Mouse (Mus musculus) heart, postnatal 36 days (tissue): ENCODE measurements around the gene Agtpbp1. TPM values are rescaled to one million over a fixed set of nuclear protein-coding genes. Genes with fewer than 3 reads are reported as not detected.
"Not testable (repeated sequence)": the region's sequence is repeated elsewhere in the genome, so short reads cannot be mapped to it uniquely, and the experiment has no call there.

ENCODE experiments used
- DNase-seq, 2 experiments: peaks; one replicate each; pipeline ENCODE4 v3.0.0; 2021 to 2022
- intact Hi-C: fragments of 180-260 bp; cut with DNase I; formaldehyde crosslinking; loops from one replicate; pipeline ENCODE4 v1.15.1; 2025
- total RNA-seq, 2 experiments: library from RNA; stranded (reverse); gene quantifications; 2 replicates each; pipeline ENCODE4 v1.2.3; 2021

Gene Agtpbp1
- total RNA-seq, 2 experiments from 2014 or later, result 171 to 184 TPM

DNA sequence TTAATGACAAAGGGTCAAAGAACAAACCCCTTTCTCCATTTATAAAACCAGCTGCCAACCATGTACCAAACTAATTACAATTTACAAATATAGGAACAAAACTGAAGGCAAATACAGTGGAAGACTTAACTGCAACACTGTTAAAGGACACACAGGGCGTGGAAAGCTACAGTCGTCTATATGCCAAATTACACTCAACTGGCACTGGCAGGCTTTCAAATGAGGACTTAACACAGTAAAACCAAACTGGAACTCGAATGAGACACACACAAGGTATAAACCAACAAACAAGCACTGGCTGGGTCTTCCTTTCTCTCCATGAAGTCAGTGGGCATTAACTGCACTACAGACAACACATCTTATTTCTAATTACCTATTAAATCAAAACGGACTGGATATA lies 94.3 kb downstream of the Agtpbp1 start:
- DNase-seq, result no peak
- intact Hi-C loops, result no loop called here

GRCm38 (mm10) chr13:59489143-59489542 lies 95.9 kb downstream of the Agtpbp1 start:
- no peak for DNase-seq
- intact Hi-C loops, result loop anchor here (5.0 kb wide), 1 partner anchor 852 kb away; no protein-coding TSS in a partner anchor

DNA sequence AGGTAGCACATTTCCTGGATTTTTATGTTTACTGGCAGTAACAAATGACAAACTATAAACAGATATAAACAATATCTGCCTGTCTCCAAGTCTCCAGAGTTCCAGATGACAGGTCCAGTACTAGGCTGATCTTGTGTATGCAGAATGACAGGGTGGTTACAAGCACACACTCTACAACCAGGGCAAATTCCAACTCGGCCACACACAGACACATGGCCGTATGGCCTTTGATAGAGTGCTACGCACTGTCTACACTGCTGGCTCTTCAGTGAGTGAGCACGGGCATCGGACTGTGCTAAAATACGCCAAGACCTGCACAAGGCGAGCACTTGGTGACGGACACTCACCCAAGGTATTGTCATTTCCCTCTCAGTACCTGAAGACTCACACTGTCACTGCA lies 97.7 kb downstream of the Agtpbp1 start:
- intact Hi-C loops, result loop anchor here (5.0 kb wide), 1 partner anchor 850 kb away; no protein-coding TSS in a partner anchor

DNA sequence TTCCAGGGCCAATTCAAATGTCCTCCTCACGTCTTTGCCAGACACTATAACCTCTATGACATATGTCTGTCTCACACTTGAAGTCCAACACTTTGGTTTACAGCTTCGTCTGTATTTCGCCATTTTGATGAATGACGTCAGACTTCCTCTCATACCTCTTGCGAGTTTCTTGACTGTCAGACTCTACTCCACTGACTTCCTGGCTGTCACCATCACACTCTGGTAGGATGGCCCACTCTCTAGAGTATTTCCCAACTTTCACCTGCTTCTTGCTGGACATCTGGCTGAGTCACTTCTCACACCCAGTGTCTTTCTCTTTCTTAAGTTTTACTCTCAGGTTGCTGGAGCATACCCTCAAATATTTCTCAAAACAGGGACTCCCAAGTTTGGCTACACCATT lies 98.8 kb downstream of the Agtpbp1 start:
- intact Hi-C loops, result loop anchor here (5.0 kb wide), 1 partner anchor 849 kb away; no protein-coding TSS in a partner anchor
- DNase-seq, result no peak

More for the DNA sequence above, 97.7 kb downstream of the Agtpbp1 start:
- no peak for DNase-seq

DNA sequence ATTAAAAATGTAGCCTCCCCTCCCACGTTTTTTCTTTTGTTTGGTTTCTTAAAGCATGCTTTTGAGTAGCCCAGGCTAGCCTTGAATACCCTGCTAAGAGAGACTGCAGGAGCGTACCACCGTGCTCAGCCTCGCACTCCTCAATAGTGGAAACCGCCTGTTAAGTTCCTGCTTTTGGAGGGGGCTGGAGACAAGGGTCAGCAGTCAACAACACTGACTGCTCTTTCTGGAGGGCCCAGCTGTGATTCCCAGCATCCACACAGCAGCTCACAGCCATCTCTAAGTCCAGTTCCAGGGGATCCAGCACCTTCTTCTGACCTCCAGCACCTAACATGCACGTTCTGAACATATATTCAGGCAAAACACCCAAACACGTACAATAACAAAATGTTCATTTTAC lies 99.6 kb downstream of the Agtpbp1 start:
- no peak for DNase-seq
- intact Hi-C loops, result loop anchor here (5.0 kb wide), 1 partner anchor 848 kb away; no protein-coding TSS in a partner anchor

- intact Hi-C loops, result no loop called here
- DNase-seq, result no peak
Observed at GRCm38 (mm10) chr13:59481484-59481855, 103.6 kb downstream of the Agtpbp1 start.

GRCm38 (mm10) chr13:59480599-59481483 lies 104.2 kb downstream of the Agtpbp1 start:
- no peak for DNase-seq
- intact Hi-C loops, result no loop called here

GRCm38 (mm10) chr13:59477928-59478327 lies 107.1 kb downstream of the Agtpbp1 start:
- intact Hi-C loops, DNase-seq: not testable (repeated sequence)

GRCm38 (mm10) chr13:59477451-59477850 lies 107.6 kb downstream of the Agtpbp1 start:
- intact Hi-C loops, result no loop called here
- no peak for DNase-seq

GRCm38 (mm10) chr13:59474973-59475372 lies 110.1 kb downstream of the Agtpbp1 start:
- intact Hi-C loops, result no loop called here
- no peak for DNase-seq

DNA sequence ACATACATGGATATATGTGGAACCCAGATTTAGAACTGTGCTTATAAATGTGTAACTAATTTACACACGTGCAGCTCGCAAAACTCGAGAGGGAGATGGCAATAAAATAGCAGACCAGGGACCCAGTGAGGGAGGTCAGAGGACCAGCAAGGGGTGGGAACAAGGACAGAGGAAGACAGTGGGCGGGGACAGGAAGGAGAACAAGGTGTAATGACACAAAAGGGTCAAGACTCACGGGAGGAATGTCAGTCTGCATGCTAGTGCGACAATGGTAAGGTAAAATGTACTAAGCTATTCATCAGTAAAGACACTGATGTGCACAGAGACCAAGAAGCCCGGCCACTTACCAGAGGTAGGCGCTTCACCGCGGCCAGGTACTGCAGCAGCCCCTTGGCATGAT lies 111.7 kb downstream of the Agtpbp1 start:
- intact Hi-C loops, result no loop called here
- no peak for DNase-seq

GRCm38 (mm10) chr13:59472222-59472621 lies 112.8 kb downstream of the Agtpbp1 start:
- DNase-seq, result no peak

GRCm38 (mm10) chr13:59469701-59470100 lies 115.3 kb downstream of the Agtpbp1 start:
- intact Hi-C loops, result no loop called here
- DNase-seq, result no peak

More at GRCm38 (mm10) chr13:59472222-59472621, 112.8 kb downstream of the Agtpbp1 start:
- intact Hi-C loops, result no loop called here

- DNase-seq, result no peak
- intact Hi-C loops, result no loop called here
Observed at GRCm38 (mm10) chr13:59468181-59468802, 116.7 kb downstream of the Agtpbp1 start.

DNA sequence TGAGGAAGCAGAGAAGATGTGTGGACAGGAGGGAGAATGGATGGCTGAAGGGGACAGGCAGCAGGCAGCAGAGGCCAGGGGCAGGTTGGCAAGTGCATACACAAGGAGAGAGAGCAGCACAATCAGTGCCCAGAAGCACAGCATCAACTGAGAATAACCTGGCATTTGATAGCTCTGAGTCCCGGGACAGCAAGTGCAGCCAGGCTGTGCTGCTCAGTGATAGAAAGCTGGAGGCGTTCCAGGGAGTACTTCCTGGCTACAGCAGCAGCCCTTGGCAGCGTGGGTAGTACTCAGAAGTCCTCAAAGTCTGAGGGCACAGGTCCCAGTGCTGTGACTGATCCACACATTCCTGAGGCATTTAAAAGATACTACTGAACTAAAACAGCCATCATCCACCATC lies 117.4 kb downstream of the Agtpbp1 start:
- intact Hi-C loops, result no loop called here
- DNase-seq, result peak; percentile 67 to 72

- intact Hi-C loops, result no loop called here
Observed at GRCm38 (mm10) chr13:59460958-59461357, 124.1 kb downstream of the Agtpbp1 start.

DNA sequence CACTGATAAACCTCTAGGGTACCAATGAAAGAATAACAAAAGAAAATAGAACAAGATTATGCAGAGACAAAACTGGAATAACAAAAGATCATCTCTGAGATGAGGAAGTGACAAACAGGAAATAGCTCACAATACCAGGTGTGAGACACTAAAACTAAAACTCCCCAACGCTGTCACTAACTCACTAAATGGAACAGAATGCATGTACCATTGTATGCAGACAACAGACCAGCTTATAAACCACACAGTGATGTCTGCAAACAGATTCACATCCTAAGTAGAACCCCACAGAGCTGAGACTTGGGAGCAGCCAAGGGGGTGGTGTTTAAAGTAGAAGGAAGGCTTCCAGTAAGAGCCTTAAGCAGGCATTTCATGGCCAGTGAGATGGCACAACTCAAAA lies 128.8 kb downstream of the Agtpbp1 start:
- intact Hi-C loops, result no loop called here
- no peak for DNase-seq

More at GRCm38 (mm10) chr13:59460958-59461357, 124.1 kb downstream of the Agtpbp1 start:
- DNase-seq, result no peak

DNA sequence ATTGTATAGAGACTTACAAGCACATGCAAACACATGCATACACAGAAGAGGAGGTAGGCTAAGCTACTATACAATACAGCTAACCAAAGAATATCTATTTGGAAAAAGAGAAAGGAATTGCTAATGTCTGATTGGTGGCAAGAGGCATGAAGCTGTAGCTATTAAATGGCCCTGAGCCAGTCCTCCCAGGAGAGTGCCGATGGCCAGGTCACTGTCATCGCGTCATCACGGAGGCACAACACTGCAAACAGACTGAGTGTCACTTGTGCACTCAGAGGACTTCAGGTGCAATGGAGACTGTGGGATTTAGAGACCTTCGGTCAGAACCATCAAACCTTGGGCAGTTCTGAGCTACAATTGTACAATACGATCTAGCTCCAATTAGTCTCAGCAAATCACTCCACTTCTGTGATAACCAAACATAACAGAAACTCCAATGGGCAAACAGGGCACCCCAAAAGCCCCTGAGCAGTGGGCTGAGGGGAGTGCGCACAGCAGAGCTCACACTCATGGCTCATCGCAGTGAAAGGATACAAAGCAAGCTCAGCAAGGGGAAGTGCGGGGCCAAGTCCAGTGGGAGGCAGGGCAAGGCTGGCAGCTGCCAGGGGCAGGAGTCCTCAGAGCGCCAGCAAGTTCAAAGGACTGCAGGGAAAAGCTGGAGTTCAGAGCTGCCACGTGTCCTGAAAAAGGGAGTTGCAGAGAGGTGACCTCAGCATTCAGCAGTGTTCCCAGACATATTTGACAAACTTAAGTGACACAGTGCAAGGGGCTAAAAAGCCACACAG lies 130.8 kb downstream of the Agtpbp1 start:
- intact Hi-C loops, result no loop called here
- DNase-seq, result peak in 1 of 2 experiments; percentile 18

GRCm38 (mm10) chr13:59453582-59453981 lies 131.4 kb downstream of the Agtpbp1 start:
- intact Hi-C loops, result no loop called here
- no peak for DNase-seq

DNA sequence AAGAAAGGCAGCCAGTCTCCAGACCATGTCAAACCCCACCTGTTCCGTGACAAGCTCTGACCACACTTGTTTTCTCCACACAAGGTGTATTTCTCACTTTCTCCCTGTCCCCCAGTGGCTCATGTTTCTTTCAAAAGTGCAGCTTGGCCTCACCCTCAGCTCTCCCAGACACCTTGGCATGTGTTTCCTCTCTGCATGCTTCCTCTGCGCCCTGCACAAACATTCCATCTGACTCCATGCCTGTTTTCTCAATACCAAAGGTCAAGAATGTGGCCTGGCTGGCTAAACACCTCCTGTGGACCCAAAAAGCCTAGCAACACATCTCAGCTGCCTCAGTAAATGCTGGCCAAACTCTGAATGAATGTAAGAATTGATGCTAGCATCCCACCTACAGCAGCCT lies 132.0 kb downstream of the Agtpbp1 start:
- DNase-seq, result no peak
- intact Hi-C loops, result no loop called here

GRCm38 (mm10) chr13:59450840-59451239 lies 134.2 kb downstream of the Agtpbp1 start:
- intact Hi-C loops, result no loop called here
- DNase-seq, result no peak
